14 mouse cellular contexts compared by ENCODE assay signal in genomic region chr17:47267843-47268242, GRCm38 (mm10).
DNase-seq lines count a peak whose midpoint lies in the region; ATAC-seq and TF ChIP-seq lines count a peak whose summit lies in the region.
"Had no signal": no experiment of that assay in that cellular context is flagged by ENCODE, and none has a peak within 500 bp of the region (broad histone marks: within the 10 kb centered on the region; RNA-seq: fewer than 3 reads in every experiment).

No protein-coding gene starts in this region.

- H3K27ac ChIP-seq in liver, embryonic 14.5 days: no peak overlapping the region
- H3K27ac ChIP-seq in liver, embryonic 12.5 days: no peak overlapping the region
- H3K27ac ChIP-seq: stomach, embryonic 15.5 days had no signal

- DNase-seq in CD4-positive, CD25-positive, alpha-beta regulatory T cell, adult 2 months (ENCODE audit: low read depth, low spot score): peak; percentile 57
- no peak for DNase-seq in liver, embryonic 14.5 days (ENCODE audit: low read depth in 3 of 3, low spot score in 3 of 3)
- DNase-seq in R1 (ENCODE audit: low read depth, low spot score): peak; percentile 82
- no peak for DNase-seq in right cerebral cortex, postnatal 14 days
- no peak for DNase-seq in heart, adult 8-10 months (ENCODE audit: low spot score)
- DNase-seq: adrenal gland, adult 2 months; heart, adult 18-20 months; kidney, adult 18-20 months; lung, adult 18-20 months had no signal

- no peak for TF ChIP-seq EP300 in liver, embryonic 14.5 days (IDR thresholded peaks at IDR 0.05; ENCODE audit: low read depth)

- H3K9me3 ChIP-seq in liver, embryonic 14.5 days (ENCODE audit: control insufficient read depth, low read length): peaks cover 2% of the 10 kb centered on the region; the same call in 1 of the 2 replicates
- H3K9me3 ChIP-seq in liver, embryonic 12.5 days (replicated peaks): peaks cover 13% of the 10 kb centered on the region
- H3K9me3 ChIP-seq: stomach, embryonic 15.5 days had no signal

- H3K36me3 ChIP-seq in liver, embryonic 14.5 days (replicated peaks; ENCODE audit: control insufficient read depth, insufficient read depth, low read depth): no peaks in the 10 kb centered on the region
- H3K36me3 ChIP-seq in liver, embryonic 12.5 days: peaks cover 4% of the 10 kb centered on the region; the same call in 1 of the 2 replicates

- no peak overlapping the region for H3K4me2 ChIP-seq in liver, embryonic 14.5 days (ENCODE audit: low read depth)
- H3K4me2 ChIP-seq in liver, embryonic 12.5 days: no peak overlapping the region
- H3K4me2 ChIP-seq: stomach, embryonic 15.5 days had no signal

- no peak overlapping the region for H3K4me3 ChIP-seq in liver, embryonic 14.5 days (ENCODE audit: insufficient read depth in 1 of 2, low read depth in 2 of 2, low read length in 2 of 2)
- H3K4me3 ChIP-seq in liver, embryonic 12.5 days: no peak overlapping the region
- H3K4me3 ChIP-seq: erythroblast, embryonic 14.5 days; stomach, embryonic 15.5 days had no signal

- WGBS in liver, embryonic 14.5 days (ENCODE audit: insufficient replicate concordance): 71% methylated on average over 4 of the region's 4 CpGs
- WGBS in liver, embryonic 12.5 days (ENCODE audit: insufficient replicate concordance): 82% methylated on average over 4 of the region's 4 CpGs

- peaks cover 8 to 10% of the 10 kb centered on the region in 2 experiments for H3K4me1 ChIP-seq in liver, embryonic 14.5 days (replicated peaks; ENCODE audit: control insufficient read depth in 2 of 2, insufficient read depth in 2 of 2, low read length in 1 of 2)
- peaks cover 12% of the 10 kb centered on the region for H3K4me1 ChIP-seq in liver, embryonic 12.5 days
- H3K4me1 ChIP-seq: stomach, embryonic 15.5 days had no signal

- peak; percentile 70 for TF ChIP-seq CTCF in liver, embryonic 14.5 days (IDR thresholded peaks at IDR 0.05; ENCODE audit: low read depth)

- no peak for ATAC-seq in CD4-positive, CD25-positive, alpha-beta regulatory T cell, adult 4 months
- ATAC-seq in liver, embryonic 14.5 days (ENCODE audit: insufficient read depth): no peak
- ATAC-seq in liver, embryonic 12.5 days: no peak
- peak; percentile 44; the same call in 1 of the 2 replicates for ATAC-seq in megakaryocyte progenitor cell, adult 5-6 weeks (replicated peaks; ENCODE audit: poor library complexity)

- H3K27me3 ChIP-seq in liver, embryonic 14.5 days (ENCODE audit: control insufficient read depth, insufficient read depth, low read length): no peaks in the 10 kb centered on the region
- H3K27me3 ChIP-seq in liver, embryonic 12.5 days (replicated peaks): no peaks in the 10 kb centered on the region
- H3K27me3 ChIP-seq: stomach, embryonic 15.5 days had no signal

- no peak overlapping the region for H3K9ac ChIP-seq in liver, embryonic 14.5 days (replicated peaks)
- no peak overlapping the region for H3K9ac ChIP-seq in liver, embryonic 12.5 days
- H3K9ac ChIP-seq: stomach, embryonic 15.5 days had no signal

Comparison
In these comparisons a context has a peak if more than half of its experiments do, and no peak if none do; other contexts are left out.
1. DNase-seq: peak in CD4-positive, CD25-positive, alpha-beta regulatory T cell, adult 2 months (single experiment) and R1 (single experiment); none in liver, embryonic 14.5 days (0 of 3), right cerebral cortex, postnatal 14 days (single experiment) and heart, adult 8-10 months (single experiment).